Mouse (Mus musculus) C2C12 (cell line): ENCODE results near the gene Cuedc1.

Source experiments
- CTCF ChIP-seq: IDR thresholded peaks from one replicate; pipeline ENCODE4 v1.5.1; 2011; ENCODE audit not compliant: control insufficient read depth, insufficient read depth, insufficient read length
- MYOD1 ChIP-seq: IDR thresholded peaks from one replicate; pipeline ENCODE4 v1.6.1; 2011; ENCODE audit warnings: low read depth; ENCODE audit not compliant: control insufficient read depth, insufficient read length

- TF ChIP-seq CTCF (no peak), MYOD1 (no peak)
Measured at GRCm38 (mm10) chr11:88221929-88222475, 124.1 kb downstream of the Cuedc1 start.
